Mouse (Mus musculus) ES-Bruce4 (cell line): Measurements from ENCODE around the gene Spata5. TPM values are rescaled to one million over a fixed set of nuclear protein-coding genes. Genes with fewer than 3 reads are reported as not detected.

Experiments used
- H3K27ac ChIP-seq: 2 replicates; pipeline ENCODE4 v1.5.1; 2012; ENCODE audit warnings: low read length, inconsistent platforms; ENCODE audit not compliant: insufficient read depth
- H3K27me3 ChIP-seq: 2 replicates; pipeline ENCODE4 v1.6.1; 2012; ENCODE audit warnings: mild to moderate bottlenecking, low read length, inconsistent platforms; ENCODE audit not compliant: control insufficient read depth, poor library complexity, insufficient read depth, severe bottlenecking
- H3K36me3 ChIP-seq: 2 replicates; pipeline ENCODE4 v1.6.1; 2012; ENCODE audit warnings: inconsistent platforms, mild to moderate bottlenecking, low read length, moderate library complexity; ENCODE audit not compliant: control insufficient read depth, poor library complexity, insufficient read depth, severe bottlenecking
- H3K4me1 ChIP-seq: one replicate; pipeline ENCODE4 v1.8.1; 2011; ENCODE audit warnings: low read length; ENCODE audit not compliant: control insufficient read depth, insufficient read depth
- H3K4me3 ChIP-seq: 2 replicates; pipeline ENCODE4 v1.5.1; 2011; ENCODE audit warnings: low read depth, mild to moderate bottlenecking, low read length
- H3K9ac ChIP-seq: 2 replicates; pipeline ENCODE4 v1.6.1; 2012; ENCODE audit warnings: low read depth, mild to moderate bottlenecking, inconsistent platforms; ENCODE audit not compliant: poor library complexity, severe bottlenecking
- H3K9me3 ChIP-seq: replicated peaks from 2 replicates; pipeline ENCODE4 v1.6.1; 2012; ENCODE audit warnings: mild to moderate bottlenecking, low read length, inconsistent platforms; ENCODE audit not compliant: control insufficient read depth, poor library complexity, insufficient read depth, severe bottlenecking
- CTCF ChIP-seq: IDR thresholded peaks from one replicate; pipeline ENCODE4 v1.8.1; 2011; ENCODE audit warnings: low read depth, low read length
- EP300 ChIP-seq: IDR thresholded peaks from 2 replicates; pipeline ENCODE4 v1.6.1; 2011; ENCODE audit warnings: low read depth, low read length; ENCODE audit not compliant: insufficient read depth
- POLR2A ChIP-seq: IDR thresholded peaks from one replicate; pipeline ENCODE4 v1.8.1; 2011; ENCODE audit warnings: low read length; ENCODE audit not compliant: insufficient read depth
- polyA plus RNA-seq: library from polyadenylated mRNA; stranded (reverse); fragments of >200 nt; gene quantifications from 2 replicates; pipeline ENCODE4 v1.2.4, GENCODE M21; 2011; ENCODE audit warnings: low read depth; ENCODE audit not compliant: missing spikeins, insufficient read depth, insufficient read length

The Spata5 gene
- polyA plus RNA-seq, 1 experiment = 56.6 TPM

DNA sequence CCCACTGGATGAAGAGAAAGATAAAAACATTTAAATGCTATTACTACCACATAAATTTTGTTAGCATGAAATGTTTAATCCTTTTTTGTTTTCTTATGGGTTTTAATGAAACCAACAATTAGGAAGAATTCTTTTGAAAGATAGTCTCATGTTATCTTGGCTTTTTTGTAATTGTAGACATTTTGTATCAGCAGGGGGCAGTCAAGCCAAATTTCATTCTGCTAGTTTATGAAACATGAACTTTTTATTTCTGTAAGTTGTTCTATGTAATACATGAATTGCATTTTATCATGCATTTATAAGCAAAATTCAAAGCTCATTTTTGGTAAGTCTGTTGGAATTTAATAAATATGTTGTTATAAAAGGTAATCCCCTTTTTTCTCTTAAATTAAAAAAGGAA, 52.8 kb downstream of the Spata5 start:
- Histone ChIP-seq H3K4me3 (no peak overlapping the region), H3K9ac (no peak overlapping the region), H3K27me3 (no peaks in the 10 kb centered on the region), H3K4me1 (no peaks in the 10 kb centered on the region), H3K36me3 (peaks cover 3% of the 10 kb centered on the region; the same call in 1 of the 2 replicates), H3K9me3 (no peaks in the 10 kb centered on the region), H3K27ac (no peak overlapping the region)
- no peak for TF ChIP-seq CTCF
- no peak for TF ChIP-seq EP300
- no peak for TF ChIP-seq POLR2A

DNA sequence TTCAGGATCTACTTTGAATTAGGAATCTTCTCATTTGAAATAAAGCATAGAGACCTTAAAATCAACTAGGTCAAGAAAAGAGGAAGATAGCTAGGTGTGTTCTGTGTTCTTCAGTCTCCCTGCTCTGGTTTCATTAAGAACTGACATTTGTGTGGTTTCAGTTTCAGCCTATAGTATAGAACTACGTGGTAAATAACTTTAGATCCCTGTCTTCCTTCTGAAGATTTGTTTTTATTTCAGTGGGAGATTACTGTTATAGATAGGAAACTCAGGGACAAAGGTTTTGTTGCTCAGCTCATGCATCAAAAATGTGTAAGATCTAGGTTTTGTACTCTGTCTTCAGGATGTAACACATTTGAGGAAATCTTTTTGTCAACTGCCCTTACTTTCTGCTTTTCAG, 56.8 kb downstream of the Spata5 start:
- H3K9me3 ChIP-seq = no peaks in the 10 kb centered on the region
- H3K27ac ChIP-seq = no peak overlapping the region
- no peak overlapping the region for H3K4me3 ChIP-seq
- H3K9ac ChIP-seq = no peak overlapping the region
- H3K36me3 ChIP-seq = no peaks in the 10 kb centered on the region; the same call in 1 of the 2 replicates
- no peaks in the 10 kb centered on the region for H3K4me1 ChIP-seq
- no peak for TF ChIP-seq EP300
- no peak for TF ChIP-seq POLR2A
- no peak for TF ChIP-seq CTCF
- no peaks in the 10 kb centered on the region for H3K27me3 ChIP-seq

DNA sequence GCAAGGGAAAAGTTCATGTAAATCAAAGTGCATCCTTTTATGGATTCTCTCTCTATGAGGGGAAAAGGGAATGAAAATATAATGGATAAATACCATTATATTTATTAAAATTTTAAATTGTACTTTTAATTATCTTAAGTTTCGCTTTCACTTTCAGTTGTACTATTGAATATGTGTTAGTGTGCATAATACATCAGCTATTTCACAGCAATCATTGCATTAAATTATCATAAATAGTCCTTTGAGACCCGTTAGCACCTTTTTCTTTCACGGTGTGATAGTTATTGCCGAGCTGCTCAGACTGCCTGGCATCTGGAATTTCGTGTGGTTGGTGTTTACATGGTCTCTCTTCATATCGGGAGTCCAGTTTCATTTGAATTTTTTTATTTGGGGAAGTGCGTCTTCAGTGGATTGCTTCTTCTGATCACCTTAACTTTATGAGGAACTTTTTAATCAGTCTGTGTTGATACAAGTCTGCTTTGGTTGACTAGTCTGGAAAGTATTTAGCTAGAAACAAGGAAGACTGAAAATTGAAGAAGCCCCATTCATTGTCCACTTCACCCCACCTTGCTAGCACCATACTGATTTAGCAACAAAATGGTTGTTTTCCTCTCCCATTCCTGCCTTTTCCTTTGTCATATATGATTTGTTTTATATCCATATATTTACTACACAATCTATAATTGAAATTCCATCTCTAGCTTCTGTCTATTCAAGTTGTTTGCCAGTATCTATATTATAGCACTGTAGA, 57.9 kb downstream of the Spata5 start:
- no peak overlapping the region for H3K27ac ChIP-seq
- no peaks in the 10 kb centered on the region for H3K9me3 ChIP-seq
- H3K4me3 ChIP-seq = no peak overlapping the region
- no peaks in the 10 kb centered on the region for H3K27me3 ChIP-seq
- H3K9ac ChIP-seq = no peak overlapping the region
- no peaks in the 10 kb centered on the region for H3K4me1 ChIP-seq
- no peaks in the 10 kb centered on the region; the same call in 1 of the 2 replicates for H3K36me3 ChIP-seq
- TF ChIP-seq CTCF (no peak), POLR2A (no peak), EP300 (no peak)

DNA sequence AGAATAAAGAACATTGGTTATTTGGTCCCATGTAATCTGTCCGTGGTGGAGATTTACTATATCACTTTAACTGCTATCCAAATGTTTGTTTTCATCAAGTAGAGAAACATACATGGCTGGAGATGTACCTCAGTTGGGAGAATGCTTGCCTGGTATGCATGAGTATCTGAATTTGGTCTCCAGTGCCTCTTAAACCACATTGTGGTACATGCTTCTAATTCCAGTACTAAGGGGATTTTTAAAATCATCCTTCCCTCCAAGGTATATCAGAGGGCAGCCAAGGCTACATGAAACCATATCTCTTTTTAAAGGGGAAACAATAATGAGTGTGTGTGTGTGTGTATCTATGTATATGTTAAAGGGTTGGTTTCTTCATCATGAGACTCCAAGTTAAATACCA, 60.1 kb downstream of the Spata5 start:
- Histone ChIP-seq H3K9ac (no peak overlapping the region), H3K36me3 (no peaks in the 10 kb centered on the region), H3K4me3 (no peak overlapping the region), H3K27ac (no peak overlapping the region), H3K27me3 (no peaks in the 10 kb centered on the region), H3K4me1 (no peaks in the 10 kb centered on the region), H3K9me3 (no peaks in the 10 kb centered on the region)
- TF ChIP-seq CTCF = no peak

DNA sequence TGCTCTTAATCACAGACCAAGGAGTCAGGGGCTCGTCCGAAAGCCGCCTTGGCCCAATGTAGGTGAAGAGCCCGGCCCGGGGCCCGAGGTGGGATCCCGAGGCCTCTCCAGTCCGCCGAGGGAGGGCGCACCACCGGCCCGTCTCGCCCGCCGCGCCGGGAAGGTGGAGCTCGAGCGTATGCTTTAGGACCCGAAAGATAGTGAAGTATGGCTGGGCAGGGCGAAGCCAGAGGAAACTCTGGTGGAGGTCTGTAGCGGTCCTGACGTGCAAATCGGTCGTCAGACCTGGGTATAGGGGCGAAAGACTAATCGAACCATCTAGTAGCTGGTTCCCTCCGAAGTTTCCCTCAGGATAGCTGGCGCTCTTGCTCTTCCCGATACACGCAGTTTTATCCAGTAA, 61.6 kb downstream of the Spata5 start:
- no peak overlapping the region for H3K27ac ChIP-seq
- no peaks in the 10 kb centered on the region for H3K27me3 ChIP-seq
- H3K4me3 ChIP-seq = no peak overlapping the region
- no peak for TF ChIP-seq EP300
- TF ChIP-seq CTCF = no peak
- no peak for TF ChIP-seq POLR2A
- H3K9ac ChIP-seq = no peak overlapping the region
- no peaks in the 10 kb centered on the region for H3K9me3 ChIP-seq
- no peaks in the 10 kb centered on the region for H3K36me3 ChIP-seq
- no peaks in the 10 kb centered on the region for H3K4me1 ChIP-seq

DNA sequence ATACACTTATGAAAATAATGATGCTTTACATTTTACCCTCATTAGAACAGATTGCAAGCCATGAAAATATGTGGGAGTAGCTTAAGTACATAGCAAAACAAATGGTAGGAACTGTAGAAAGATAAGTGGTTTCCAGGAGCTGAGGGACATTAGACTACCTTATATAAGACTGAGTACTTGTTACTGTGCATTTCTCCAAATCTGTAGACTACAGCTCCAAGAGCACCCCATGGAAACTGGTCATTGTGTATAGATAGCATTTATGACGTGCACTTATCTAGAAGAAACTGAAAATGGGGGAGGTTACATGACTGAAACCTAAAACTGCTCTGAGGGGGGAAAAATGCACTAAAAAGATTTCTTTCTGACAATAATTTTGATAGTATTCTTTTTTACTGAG, 63.0 kb downstream of the Spata5 start:
- H3K9ac ChIP-seq = no peak overlapping the region
- no peak for TF ChIP-seq POLR2A
- TF ChIP-seq EP300 = no peak
- no peak for TF ChIP-seq CTCF
- no peak overlapping the region for H3K27ac ChIP-seq
- H3K4me3 ChIP-seq = no peak overlapping the region
- H3K4me1 ChIP-seq = no peaks in the 10 kb centered on the region
- H3K9me3 ChIP-seq = no peaks in the 10 kb centered on the region
- no peaks in the 10 kb centered on the region for H3K36me3 ChIP-seq
- H3K27me3 ChIP-seq = no peaks in the 10 kb centered on the region
